ENCODE assay signal across 28 mouse cellular contexts in the genomic region with DNA sequence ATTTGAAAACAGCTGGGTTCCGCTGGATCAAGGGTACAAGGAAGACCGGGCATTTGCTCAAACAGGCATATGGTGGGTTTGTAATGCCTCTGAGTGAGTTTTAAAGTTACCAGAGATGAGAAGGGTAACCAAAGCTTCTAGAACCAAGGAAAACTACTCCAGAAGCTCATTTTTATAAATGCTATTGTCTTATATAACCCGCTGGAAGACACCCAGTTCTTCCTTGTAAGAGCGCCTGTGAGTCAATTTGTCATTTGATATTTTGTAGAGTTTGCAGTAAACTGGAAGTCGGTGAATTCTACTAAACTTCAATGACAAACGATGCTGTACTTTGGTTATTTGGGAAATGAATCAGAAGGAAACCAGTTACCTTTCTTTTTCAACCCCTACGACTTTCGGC.
"Had no signal": no experiment of that assay in that cellular context is flagged by ENCODE, and none has a peak within 500 bp of the region (broad histone marks: within the 10 kb centered on the region; RNA-seq: fewer than 3 reads in every experiment).

No protein-coding gene starts in this region.

- H3K27ac ChIP-seq: heart, embryonic 10.5 days; heart, embryonic 13.5 days; heart, embryonic 15.5 days; hindbrain, embryonic 10.5 days; hindbrain, embryonic 12.5 days; hindbrain, embryonic 13.5 days; hindbrain, embryonic 14.5 days; hindbrain, embryonic 15.5 days; hindbrain, postnatal 0 days; intestine, embryonic 15.5 days; kidney, embryonic 15.5 days; kidney, postnatal 0 days; left cerebral cortex, adult 2 months had no signal

- ATAC-seq: hindbrain, embryonic 16.5 days; hindbrain, postnatal 0 days; inflammation-experienced regulatory T-cells, adult 6 months; intestine, embryonic 15.5 days; intestine, embryonic 16.5 days; intestine, postnatal 0 days had no signal

- H3K4me3 ChIP-seq: heart, embryonic 10.5 days; heart, embryonic 12.5 days; heart, embryonic 13.5 days; heart, embryonic 15.5 days; hindbrain, embryonic 10.5 days; hindbrain, embryonic 12.5 days; hindbrain, embryonic 13.5 days; hindbrain, embryonic 15.5 days; intestine, embryonic 15.5 days; kidney, embryonic 15.5 days; left cerebral cortex, adult 2 months had no signal

- DNase-seq: heart, postnatal 10 days; heart, postnatal 14 days; heart, postnatal 36 days; heart, postnatal 4 days; kidney, adult 18-20 months; kidney, postnatal 10 days; kidney, postnatal 25 days; kidney, postnatal 4 days; layer of hippocampus, adult 9-11 months; layer of hippocampus, postnatal 36 days had no signal
